9 mouse cellular contexts compared by ENCODE assay signal in the genomic region with DNA sequence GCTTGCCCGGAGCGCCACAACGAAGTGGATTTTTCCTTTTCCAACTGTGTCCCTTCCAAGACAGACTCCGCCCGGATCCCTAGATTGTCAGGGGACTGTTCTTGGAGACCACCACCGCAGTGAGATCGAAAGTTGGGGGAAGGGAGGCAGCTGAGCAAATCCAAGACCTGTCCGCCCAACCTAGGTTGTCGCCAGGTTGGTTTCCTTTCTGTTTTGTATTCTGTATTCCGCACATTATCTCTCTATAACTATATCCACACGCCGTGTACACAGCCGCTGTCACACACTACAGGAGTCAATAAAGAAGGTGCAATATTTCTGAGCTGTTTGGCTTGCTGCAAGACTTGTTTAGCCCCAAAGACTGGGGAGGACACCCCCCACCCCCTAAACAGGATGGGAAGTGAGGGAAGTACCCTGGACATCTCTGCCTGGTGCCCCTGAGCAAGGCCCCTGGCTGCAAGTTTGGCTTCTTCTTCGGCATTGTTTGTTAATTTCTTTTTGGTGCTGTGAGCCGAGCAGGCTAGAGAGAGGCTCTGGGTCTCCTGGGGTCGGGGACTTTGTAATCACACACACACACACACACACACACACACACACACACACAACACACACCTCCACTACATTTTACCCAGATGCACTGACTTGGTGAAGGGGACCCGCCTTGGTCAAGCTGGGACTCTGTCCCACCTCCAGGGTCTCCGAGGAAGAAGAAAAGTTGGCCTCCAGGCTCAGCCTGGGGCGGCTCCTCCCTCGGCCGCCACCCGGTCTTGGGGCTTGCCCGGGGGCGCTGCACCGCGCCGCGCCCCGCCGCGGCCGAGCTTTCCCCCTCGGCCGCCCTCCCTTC. TPM values are rescaled to one million over a fixed set of nuclear protein-coding genes. Genes with fewer than 3 reads are reported as not detected.
DNase-seq lines count a peak whose midpoint lies in the region; ATAC-seq and TF ChIP-seq lines count a peak whose summit lies in the region.
"Had no signal": no experiment of that assay in that cellular context is flagged by ENCODE, and none has a peak within 500 bp of the region (broad histone marks: within the 10 kb centered on the region; RNA-seq: fewer than 3 reads in every experiment).

No protein-coding gene starts in this region.

- peaks cover 95% of the 10 kb centered on the region for H3K27me3 ChIP-seq in lung, postnatal 0 days (replicated peaks; ENCODE audit: insufficient read depth, low read length)
- peaks cover 47% of the 10 kb centered on the region for H3K27me3 ChIP-seq in forebrain, embryonic 16.5 days (replicated peaks; ENCODE audit: control insufficient read depth, insufficient read depth, low read length)
- peaks cover 100% of the 10 kb centered on the region for H3K27me3 ChIP-seq in limb, embryonic 15.5 days
- H3K27me3 ChIP-seq in stomach, embryonic 16.5 days (ENCODE audit: control insufficient read depth, insufficient read depth, low read length), result peaks cover 91% of the 10 kb centered on the region

- DNase-seq in lung, postnatal 0 days (ENCODE audit: low spot score), result no peak
- no peak for DNase-seq in lung, postnatal 36 days
- DNase-seq in natural killer cell, adult 2 months (ENCODE audit: low spot score in 2 of 2), result no peak
- no peak for DNase-seq in left cerebral cortex, postnatal 36 days (ENCODE audit: low spot score in 2 of 2)

- H3K27ac ChIP-seq in lung, postnatal 0 days (ENCODE audit: low read length), result no peak overlapping the region
- peak overlapping the region; percentile 71 for H3K27ac ChIP-seq in forebrain, embryonic 16.5 days (ENCODE audit: low read length)
- H3K27ac ChIP-seq in limb, embryonic 15.5 days, result no peak overlapping the region
- H3K27ac ChIP-seq in stomach, embryonic 16.5 days (ENCODE audit: low read length), result no peak overlapping the region

- H3K36me3 ChIP-seq in lung, postnatal 0 days (ENCODE audit: insufficient read depth, low read length), result no peaks in the 10 kb centered on the region
- no peaks in the 10 kb centered on the region for H3K36me3 ChIP-seq in forebrain, embryonic 16.5 days (ENCODE audit: control insufficient read depth, insufficient read depth)
- no peaks in the 10 kb centered on the region for H3K36me3 ChIP-seq in limb, embryonic 15.5 days
- no peaks in the 10 kb centered on the region for H3K36me3 ChIP-seq in stomach, embryonic 16.5 days (ENCODE audit: control insufficient read depth, insufficient read depth, low read length)

- 0 out of 2 replicates have a peak, but pooled peaks have one; percentile 2 for ATAC-seq in lung, postnatal 0 days
- ATAC-seq in forebrain, embryonic 16.5 days, result no peak
- no peak for ATAC-seq in limb, embryonic 15.5 days (ENCODE audit: insufficient number of reproducible peaks, low FRiP score, low TSS enrichment, low read depth)
- no peak for ATAC-seq in stomach, embryonic 16.5 days (ENCODE audit: insufficient read depth, low FRiP score)
- ATAC-seq in erythroid progenitor cell, adult 5-6 weeks (replicated peaks; ENCODE audit: low FRiP score, poor library complexity, severe bottlenecking), result no peak

- H3K4me3 ChIP-seq in lung, postnatal 0 days (ENCODE audit: low read depth, low read length), result peak overlapping the region; percentile 27; the same call in 1 of the 2 replicates
- peak overlapping the region; percentile 47 for H3K4me3 ChIP-seq in forebrain, embryonic 16.5 days (replicated peaks; ENCODE audit: low read length)
- peak overlapping the region; percentile 28 for H3K4me3 ChIP-seq in limb, embryonic 15.5 days
- peak overlapping the region; percentile 38 for H3K4me3 ChIP-seq in stomach, embryonic 16.5 days (replicated peaks; ENCODE audit: low read length)

- WGBS in lung, postnatal 0 days, result under 1% methylated on average over 33 of the region's 34 CpGs
- under 1% methylated on average over 33 of the region's 34 CpGs for WGBS in forebrain, embryonic 16.5 days
- 1% methylated on average over 33 of the region's 34 CpGs for WGBS in limb, embryonic 15.5 days
- 1% methylated on average over 34 of the region's 34 CpGs for WGBS in stomach, embryonic 16.5 days

- intact Hi-C loops in left cerebral cortex, postnatal 36 days (cut with DNase I), result loop anchor here (5.0 kb wide), 1 partner anchor 1122 kb away; no protein-coding TSS in a partner anchor

- TF ChIP-seq CTCF in lung, postnatal 0 days (IDR thresholded peaks at IDR 0.05), result no peak

- peak overlapping the region; percentile 48 for H3K4me2 ChIP-seq in lung, postnatal 0 days (replicated peaks; ENCODE audit: low read depth, low read length)
- peak overlapping the region; percentile 66 for H3K4me2 ChIP-seq in forebrain, embryonic 16.5 days (ENCODE audit: low read length)
- H3K4me2 ChIP-seq in limb, embryonic 15.5 days, result peak overlapping the region; percentile 52
- peak overlapping the region; percentile 50 for H3K4me2 ChIP-seq in stomach, embryonic 16.5 days (ENCODE audit: low read depth, low read length)

- H3K4me1 ChIP-seq in lung, postnatal 0 days (ENCODE audit: insufficient read depth, low read depth, low read length), result peaks cover 21% of the 10 kb centered on the region
- H3K4me1 ChIP-seq in forebrain, embryonic 16.5 days (replicated peaks; ENCODE audit: control insufficient read depth, insufficient read depth, low read length), result peaks cover 34% of the 10 kb centered on the region
- H3K4me1 ChIP-seq in limb, embryonic 15.5 days, result peaks cover 39% of the 10 kb centered on the region
- peaks cover 12% of the 10 kb centered on the region for H3K4me1 ChIP-seq in stomach, embryonic 16.5 days (ENCODE audit: control insufficient read depth, insufficient read depth, low read length)

- no peaks in the 10 kb centered on the region for H3K9me3 ChIP-seq in lung, postnatal 0 days (ENCODE audit: low read length)
- no peaks in the 10 kb centered on the region for H3K9me3 ChIP-seq in forebrain, embryonic 16.5 days (ENCODE audit: control insufficient read depth, low read length)
- no peaks in the 10 kb centered on the region for H3K9me3 ChIP-seq in limb, embryonic 15.5 days
- H3K9me3 ChIP-seq in stomach, embryonic 16.5 days (replicated peaks; ENCODE audit: control insufficient read depth, low read length), result no peaks in the 10 kb centered on the region

- TF ChIP-seq EP300 in lung, postnatal 0 days (IDR thresholded peaks at IDR 0.05), result no peak

- no peak overlapping the region for H3K9ac ChIP-seq in lung, postnatal 0 days (replicated peaks; ENCODE audit: low read depth)
- peak overlapping the region; percentile 67 for H3K9ac ChIP-seq in forebrain, embryonic 16.5 days (replicated peaks; ENCODE audit: low read depth, low read length)
- H3K9ac ChIP-seq in limb, embryonic 15.5 days, result no peak overlapping the region
- H3K9ac ChIP-seq in stomach, embryonic 16.5 days (ENCODE audit: low read length), result peak overlapping the region; percentile 63

RNA-seq across cellular contexts. Expression of gene Nkx2-3, which starts 3.7 kb away (rescaled TPM):
- polyA plus RNA-seq in lung, postnatal 0 days (2015; fragmentation: Nextera tagmentation; extraction: Ambion mirVana), result not detected in 2 replicates
- 2.2 and 2.7 TPM in 2 replicates for polyA plus RNA-seq in forebrain, embryonic 16.5 days (2015; fragmentation: Nextera tagmentation; extraction: Ambion mirVana)
- not detected in 2 replicates for polyA plus RNA-seq in limb, embryonic 15.5 days (2015; fragmentation: Nextera tagmentation; extraction: Ambion mirVana)
- polyA plus RNA-seq in stomach, embryonic 16.5 days (2015; fragmentation: Nextera tagmentation; extraction: Ambion mirVana), result 7.2 and 11.1 TPM in 2 replicates
- 1.3 TPM in 1 of 2 replicates, not detected in the other for total RNA-seq in erythroid progenitor cell, adult 5-6 weeks (2015; ENCODE audit: low replicate concordance)
- total RNA-seq in erythroid progenitor cell, adult 5-6 weeks (2017; ENCODE audit: low replicate concordance), result not detected in 2 replicates
- total RNA-seq in left cerebral cortex, postnatal 36 days (2021), result not detected
- polyA plus RNA-seq: thymus, postnatal 0 days had no signal

RNA-seq across cellular contexts. Expression of gene Slc25a28, which starts 58.9 kb away (rescaled TPM):
- 11.9 and 13.3 TPM in 2 replicates for polyA plus RNA-seq in lung, postnatal 0 days (2015; fragmentation: Nextera tagmentation; extraction: Ambion mirVana)
- polyA plus RNA-seq in forebrain, embryonic 16.5 days (2015; fragmentation: Nextera tagmentation; extraction: Ambion mirVana), result 15.6 and 16.4 TPM in 2 replicates
- 13.5 and 13.9 TPM in 2 replicates for polyA plus RNA-seq in limb, embryonic 15.5 days (2015; fragmentation: Nextera tagmentation; extraction: Ambion mirVana)
- 11.2 and 13.1 TPM in 2 replicates for polyA plus RNA-seq in stomach, embryonic 16.5 days (2015; fragmentation: Nextera tagmentation; extraction: Ambion mirVana)
- total RNA-seq in erythroid progenitor cell, adult 5-6 weeks (2015; ENCODE audit: low replicate concordance), result 16.3 and 25.9 TPM in 2 replicates
- 8.5 and 17.5 TPM in 2 replicates for total RNA-seq in erythroid progenitor cell, adult 5-6 weeks (2017; ENCODE audit: low replicate concordance)
- 10 to 100 TPM; 39.2 to 39.9 TPM for total RNA-seq in left cerebral cortex, postnatal 36 days (2021)

Comparison
In these comparisons a context has a peak if more than half of its experiments do, and no peak if none do; other contexts are left out.
1. H3K9ac ChIP-seq: peak in forebrain, embryonic 16.5 days (single experiment) and stomach, embryonic 16.5 days (single experiment); none in lung, postnatal 0 days (single experiment) and limb, embryonic 15.5 days (single experiment).
2. Peak in every context shown above with its lines, with median percentiles within 50 percentile points of each other: H3K4me2 ChIP-seq and H3K4me3 ChIP-seq.